Mouse (Mus musculus): ENCODE results near the gene Zmynd10.

Zmynd10 gene

DNA sequence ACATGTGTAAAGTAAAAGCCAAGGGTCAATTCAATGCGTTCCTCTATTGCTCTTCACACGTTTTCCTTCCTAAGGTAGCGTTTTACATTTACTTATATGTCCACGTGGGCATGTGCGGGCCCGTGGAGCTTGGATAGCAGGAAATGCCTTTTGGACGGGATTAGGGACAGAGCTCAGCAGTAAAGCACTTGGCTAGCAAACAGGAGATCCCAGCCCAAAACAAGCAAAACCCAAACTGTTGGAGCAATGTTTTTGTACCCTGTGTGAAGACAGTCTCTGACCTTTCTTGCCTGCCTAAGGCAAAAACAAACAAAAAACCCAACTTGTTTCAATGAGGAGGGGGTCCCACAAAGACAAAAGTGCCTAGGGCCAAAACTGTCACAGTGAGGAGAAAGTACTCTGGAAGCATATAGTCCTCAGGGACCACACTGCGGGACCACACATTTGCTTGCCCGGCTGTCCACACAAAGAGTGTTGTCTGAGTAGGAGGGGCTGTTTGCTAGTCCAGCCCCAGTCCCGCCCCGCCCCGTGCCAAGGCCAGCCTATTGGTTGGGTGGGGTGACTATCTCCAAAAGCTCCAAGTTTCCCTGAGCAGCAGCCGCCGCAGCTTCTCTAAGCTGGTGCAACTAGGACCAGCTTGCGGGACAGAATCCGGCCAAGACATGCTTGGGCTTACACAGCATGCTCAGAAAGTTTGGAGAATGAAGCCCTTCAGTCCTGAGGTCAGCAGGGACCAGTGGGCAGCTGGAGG lies 29.4 kb downstream of the Zmynd10 start, which contains the start of gene Hyal1:
Hyal1 (plus strand) TSS at position 571 of the 751 bp plus-strand sequence.
- CTCF ChIA-PET, result interaction anchor here in 2 of 4 experiments (1.1 to 2.0 kb wide), 11 partner anchors 10 to 177 kb away, joined by 3 to 12 read pairs (median 4); partner anchors contain the start of genes Cacna2d2 (in 1 of the 2) and Ifrd2 (in 1 of the 2)

DNA sequence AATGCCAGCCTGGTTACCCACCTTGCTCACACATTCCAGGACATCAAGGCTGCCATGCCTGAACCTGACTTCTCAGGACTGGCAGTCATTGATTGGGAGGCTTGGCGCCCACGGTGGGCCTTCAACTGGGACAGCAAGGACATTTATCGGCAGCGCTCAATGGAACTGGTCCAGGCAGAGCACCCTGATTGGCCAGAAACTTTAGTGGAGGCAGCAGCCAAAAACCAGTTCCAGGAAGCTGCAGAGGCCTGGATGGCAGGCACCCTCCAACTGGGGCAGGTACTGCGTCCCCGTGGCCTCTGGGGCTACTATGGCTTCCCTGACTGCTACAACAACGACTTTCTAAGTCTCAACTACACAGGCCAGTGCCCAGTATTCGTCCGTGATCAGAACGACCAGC lies 30.8 kb downstream of the Zmynd10 start:
- ChIA-PET POLR2A (interaction anchor here in 3 of 4 experiments (0.6 to 29.0 kb wide), 18 partner anchors 9 to 837 kb away, joined by 3 to 450 read pairs (median 7); partner anchors contain the start of genes Ifrd2 (in 3 of the 3), Tusc2 (in 2 of the 3), Cyb561d2 (in 1 of the 3) and Hyal2 (in 1 of the 3)), CTCF (interaction anchor here in 1 of 4 experiments (0.5 to 2.0 kb wide), 5 partner anchors 23 to 68 kb away, joined by 3 to 9 read pairs (median 3); no protein-coding TSS in a partner anchor)

More for the DNA sequence above, 29.4 kb downstream of the Zmynd10 start, which contains the start of gene Hyal1:
- POLR2A ChIA-PET, result interaction anchor here (0.5 to 29.0 kb wide), 63 partner anchors 8 to 817 kb away, joined by 3 to 450 read pairs (median 4); partner anchors contain the start of genes Ifrd2 (in 4 of the 4), 6430571L13Rik (in 3 of the 4), Gnai2 (in 3 of the 4) and Tusc2 (in 3 of the 4)

DNA sequence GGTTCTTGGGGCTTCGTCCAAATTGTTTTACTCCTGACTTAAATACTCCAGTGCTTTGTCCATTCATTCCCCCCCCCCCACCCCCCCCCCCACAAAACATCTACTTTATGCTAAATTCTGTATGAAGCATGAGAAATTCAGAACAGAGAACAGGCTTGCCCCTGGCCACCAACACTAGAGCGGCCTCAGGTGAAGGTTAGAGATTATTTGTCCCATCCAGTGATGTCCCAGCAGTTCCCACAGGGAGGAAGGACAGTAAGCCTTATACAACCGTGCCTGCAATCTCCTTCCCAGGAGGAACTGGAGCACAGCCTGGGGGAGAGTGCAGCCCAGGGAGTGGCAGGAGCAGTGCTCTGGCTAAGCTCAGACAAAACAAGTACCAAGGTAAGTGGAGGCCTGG lies 31.5 kb downstream of the Zmynd10 start, which contains the start of gene Naa80:
Naa80 (plus strand) TSS at position 301 of the 400 bp plus-strand sequence.
- CTCF ChIA-PET, result interaction anchor here in 1 of 4 experiments (0.7 to 1.8 kb wide), 2 partner anchors 34 to 52 kb away, joined by 3 to 6 read pairs; no protein-coding TSS in a partner anchor
- POLR2A ChIA-PET, result interaction anchor here in 3 of 4 experiments (0.6 to 29.0 kb wide), 17 partner anchors 9 to 838 kb away, joined by 3 to 450 read pairs (median 13); partner anchors contain the start of genes Ifrd2 (in 3 of the 3), Hyal2 (in 2 of the 3), Cyb561d2 (in 1 of the 3) and Nprl2 (in 1 of the 3)

DNA sequence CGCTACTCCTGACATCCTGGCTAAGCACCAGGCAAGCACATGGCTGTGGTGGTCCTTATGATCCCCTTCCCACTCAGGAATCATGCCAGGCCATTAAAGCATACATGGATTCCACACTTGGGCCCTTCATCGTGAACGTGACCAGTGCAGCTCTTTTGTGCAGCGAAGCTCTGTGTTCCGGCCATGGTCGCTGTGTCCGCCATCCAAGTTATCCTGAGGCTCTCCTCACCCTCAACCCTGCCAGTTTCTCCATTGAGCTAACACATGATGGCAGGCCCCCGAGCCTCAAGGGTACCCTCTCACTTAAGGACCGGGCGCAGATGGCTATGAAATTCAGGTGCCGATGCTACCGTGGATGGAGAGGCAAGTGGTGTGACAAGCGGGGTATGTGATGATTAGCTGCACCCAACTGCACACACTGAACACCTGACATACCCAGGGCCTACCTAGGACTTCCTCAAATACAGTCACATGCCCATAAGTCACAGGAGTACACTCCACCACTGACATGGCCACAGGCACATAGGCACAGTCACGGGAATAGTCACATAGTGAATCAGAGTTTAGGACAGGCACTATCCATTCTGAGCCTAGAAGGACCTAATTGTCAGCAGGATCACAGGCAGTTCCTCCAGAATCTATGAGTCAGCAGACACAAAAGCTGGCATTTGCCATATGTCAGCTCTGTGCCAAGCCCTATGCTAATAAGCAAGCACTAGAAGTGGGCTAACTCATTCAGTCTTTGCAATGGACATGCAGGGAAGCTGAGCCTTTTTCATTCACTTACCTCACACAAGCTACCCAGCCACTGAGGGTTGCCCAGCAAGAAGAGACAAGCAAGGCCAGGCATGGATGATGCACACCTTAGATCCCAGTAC lies 32.2 kb downstream of the Zmynd10 start:
- POLR2A ChIA-PET, result interaction anchor here in 3 of 4 experiments (0.6 to 29.0 kb wide), 28 partner anchors 8 to 86 kb away, joined by 3 to 450 read pairs (median 7); partner anchors contain the start of genes Ifrd2 (in 3 of the 3), Cyb561d2 (in 2 of the 3), Gnai2 (in 2 of the 3) and Hyal2 (in 2 of the 3)

DNA sequence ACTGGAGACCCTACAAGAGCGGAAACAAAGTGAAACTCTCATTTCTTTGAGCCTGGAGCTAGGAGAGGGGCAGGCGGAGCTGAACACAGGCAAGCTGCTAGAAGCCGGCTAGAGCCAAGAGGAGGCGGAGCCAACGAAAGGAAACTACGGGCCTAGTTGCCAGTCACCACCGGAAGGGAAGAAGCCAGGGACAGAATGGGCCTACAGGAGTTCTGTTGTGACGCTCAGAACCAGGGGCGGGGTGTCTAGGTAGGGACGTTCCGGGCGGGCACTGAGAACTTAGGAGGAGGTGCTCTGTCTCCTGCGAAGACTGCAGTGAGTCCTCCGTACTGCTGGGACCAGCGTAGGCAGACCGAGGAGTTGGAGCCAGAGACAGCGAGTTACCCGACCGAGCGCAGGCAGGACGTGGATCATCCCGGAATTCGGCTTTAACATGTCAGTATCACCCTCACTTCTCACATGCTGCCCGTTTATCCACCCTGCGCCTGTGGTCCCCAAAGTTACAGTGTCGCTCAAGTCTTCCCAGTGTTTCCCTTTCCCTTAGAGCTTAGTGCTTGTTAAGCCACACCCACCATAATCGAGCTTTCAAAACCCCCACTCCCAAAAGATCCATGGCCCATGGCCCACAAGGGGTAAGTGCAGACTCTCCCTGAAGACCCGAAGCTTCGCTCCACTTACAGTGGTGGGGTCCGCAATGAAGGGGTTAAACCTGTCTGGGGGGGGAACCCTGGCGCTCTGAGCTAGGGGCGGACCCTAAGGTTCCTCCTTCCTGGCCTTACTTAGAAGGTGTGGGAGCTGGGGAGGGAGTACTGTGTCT lies 33.6 kb downstream of the Zmynd10 start, which contains the start of gene Hyal3:
Hyal3 (plus strand) TSS at position 318 of the 817 bp plus-strand sequence.
- POLR2A ChIA-PET, result interaction anchor here (0.6 to 29.0 kb wide), 46 partner anchors 8 to 284 kb away, joined by 3 to 450 read pairs (median 6); partner anchors contain the start of genes Gnai2 (in 3 of the 4), Hyal2 (in 3 of the 4), Cyb561d2 (in 2 of the 4) and Nprl2 (in 2 of the 4)
- CTCF ChIA-PET, result interaction anchor here in 3 of 4 experiments (0.5 to 2.4 kb wide), 16 partner anchors 9 to 206 kb away, joined by 3 to 12 read pairs (median 4); partner anchors contain the start of genes Gnai2 (in 1 of the 3) and Hyal2 (in 1 of the 3)

More for the DNA sequence above, 32.2 kb downstream of the Zmynd10 start:
- CTCF ChIA-PET, result interaction anchor here in 2 of 4 experiments (1.0 to 2.4 kb wide), 6 partner anchors 8 to 205 kb away, joined by 3 to 12 read pairs (median 4); no protein-coding TSS in a partner anchor

GRCm38 (mm10) chr9:107581584-107581983 lies 34.5 kb downstream of the Zmynd10 start:
- CTCF ChIA-PET, result interaction anchor here in 2 of 4 experiments (0.7 to 2.4 kb wide), 10 partner anchors 13 to 96 kb away, joined by 3 to 12 read pairs (median 4); partner anchors contain the start of genes Gnai2 (in 1 of the 2) and Hyal2 (in 1 of the 2)

GRCm38 (mm10) chr9:107582509-107583062 lies 35.5 kb downstream of the Zmynd10 start:
- ChIA-PET POLR2A (interaction anchor here in 3 of 4 experiments (0.6 to 29.0 kb wide), 17 partner anchors 12 to 412 kb away, joined by 3 to 450 read pairs (median 4); partner anchors contain the start of genes Hyal2 (in 3 of the 3), Tusc2 (in 2 of the 3), Cyb561d2 (in 1 of the 3) and Ifrd2 (in 1 of the 3)), CTCF (interaction anchor here in 3 of 4 experiments (0.8 to 2.0 kb wide), 6 partner anchors 18 to 63 kb away, joined by 3 to 5 read pairs (median 4); no protein-coding TSS in a partner anchor)

More at GRCm38 (mm10) chr9:107581584-107581983, 34.5 kb downstream of the Zmynd10 start:
- POLR2A ChIA-PET, result interaction anchor here (0.6 to 29.0 kb wide), 28 partner anchors 10 to 1214 kb away, joined by 3 to 450 read pairs (median 10); partner anchors contain the start of genes Hyal2 (in 3 of the 4), Cyb561d2 (in 2 of the 4), Nprl2 (in 2 of the 4) and Ifrd2 (in 1 of the 4)

GRCm38 (mm10) chr9:107583174-107583573 lies 36.1 kb downstream of the Zmynd10 start:
- POLR2A ChIA-PET, result interaction anchor here in 3 of 4 experiments (0.7 to 29.0 kb wide), 13 partner anchors 11 to 412 kb away, joined by 3 to 450 read pairs (median 4); partner anchors contain the start of genes Hyal2 (in 2 of the 3), Tusc2 (in 2 of the 3), Cyb561d2 (in 1 of the 3) and Ifrd2 (in 1 of the 3)
- CTCF ChIA-PET, result interaction anchor here in 3 of 4 experiments (0.5 to 2.0 kb wide), 4 partner anchors 17 to 62 kb away, joined by 3 to 5 read pairs (median 4); no protein-coding TSS in a partner anchor

- POLR2A ChIA-PET, result interaction anchor here (0.5 to 29.0 kb wide), 41 partner anchors 8 to 419 kb away, joined by 3 to 450 read pairs (median 7); partner anchors contain the start of genes Hyal1 (in 4 of the 4), Cyb561d2 (in 2 of the 4), Naa80 (in 2 of the 4) and Nprl2 (in 2 of the 4)
Observed at GRCm38 (mm10) chr9:107586504-107586903, 39.4 kb downstream of the Zmynd10 start.

GRCm38 (mm10) chr9:107586974-107587832 lies 40.1 kb downstream of the Zmynd10 start, which contains the start of gene Ifrd2:
TSS of gene Ifrd2 (plus strand) at chr9:107587642.
- POLR2A ChIA-PET, result interaction anchor here (0.5 to 29.0 kb wide), 68 partner anchors 7 to 752 kb away, joined by 3 to 450 read pairs (median 4); partner anchors contain the start of genes Hyal1 (in 4 of the 4), Naa80 (in 3 of the 4), Zmynd10 (in 3 of the 4) and Cyb561d2 (in 2 of the 4)
- CTCF ChIA-PET, result interaction anchor here (0.6 to 2.5 kb wide), 27 partner anchors 11 to 236 kb away, joined by 3 to 10 read pairs (median 3); partner anchors contain the start of genes Hyal1 (in 1 of the 4) and Zmynd10 (in 1 of the 4)

More at GRCm38 (mm10) chr9:107586504-107586903, 39.4 kb downstream of the Zmynd10 start:
- CTCF ChIA-PET, result interaction anchor here (0.7 to 2.5 kb wide), 9 partner anchors 10 to 91 kb away, joined by 3 to 10 read pairs (median 5); partner anchors contain the start of gene Hyal1 (in 1 of the 4)

GRCm38 (mm10) chr9:107587833-107588639 lies 40.9 kb downstream of the Zmynd10 start:
- ChIA-PET POLR2A (interaction anchor here (0.5 to 29.0 kb wide), 53 partner anchors 6 to 751 kb away, joined by 3 to 450 read pairs (median 5); partner anchors contain the start of genes Hyal1 (in 4 of the 4), Naa80 (in 3 of the 4), Cyb561d2 (in 2 of the 4) and Gnai2 (in 2 of the 4)), CTCF (interaction anchor here in 3 of 4 experiments (0.6 to 2.9 kb wide), 23 partner anchors 11 to 87 kb away, joined by 3 to 10 read pairs (median 4); partner anchors contain the start of gene Hyal1 (in 1 of the 3))

GRCm38 (mm10) chr9:107590058-107590772 lies 43.1 kb downstream of the Zmynd10 start:
- ChIA-PET CTCF (interaction anchor here in 3 of 4 experiments (0.6 to 2.9 kb wide), 10 partner anchors 11 to 295 kb away, joined by 3 to 16 read pairs (median 4); no protein-coding TSS in a partner anchor), POLR2A (interaction anchor here in 3 of 4 experiments (0.6 to 29.0 kb wide), 15 partner anchors 4 to 799 kb away, joined by 3 to 450 read pairs (median 5); partner anchors contain the start of genes Hyal1 (in 2 of the 3), Hyal2 (in 2 of the 3), Naa80 (in 2 of the 3) and Hyal3 (in 1 of the 3))

Data from embryonic stem cell, embryonic (primary cell).